Mouse (Mus musculus) testis, adult 2 months (tissue): Measurements from ENCODE around the gene Lgi4.

ENCODE experiments used
- CTCF ChIP-seq: fragments of 200-500 bp; IDR thresholded peaks from 2 replicates; pipeline ENCODE4 v1.5.1; 2012; ENCODE audit warnings: low read depth, mild to moderate bottlenecking, inconsistent platforms, low read length, moderate library complexity; ENCODE audit not compliant: control insufficient read depth, insufficient read depth, insufficient replicate concordance
- POLR2A ChIP-seq: fragments of 200-500 bp; IDR thresholded peaks from 2 replicates; pipeline ENCODE4 v1.6.1; 2012; ENCODE audit warnings: low read depth, mild to moderate bottlenecking, inconsistent platforms, low read length, moderate library complexity; ENCODE audit not compliant: control insufficient read depth

DNA sequence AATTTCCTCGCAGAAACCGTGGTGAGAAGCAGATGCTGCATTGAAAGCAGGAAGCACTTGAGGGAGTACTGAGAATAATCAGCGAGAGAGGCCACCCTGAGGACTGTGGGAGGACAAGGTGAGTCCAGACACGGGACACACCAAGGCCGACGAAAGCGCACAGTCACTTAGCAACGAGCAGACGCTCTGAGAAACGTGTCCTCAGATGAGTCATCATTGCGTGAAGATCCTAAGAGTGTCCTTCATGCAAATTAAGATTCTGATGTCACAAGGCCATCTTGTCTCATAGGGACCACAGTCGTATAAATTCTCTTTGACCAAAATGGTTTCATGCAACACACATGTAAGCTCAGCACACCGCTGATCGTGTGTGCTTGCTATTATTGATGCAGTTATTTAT, 41.6 kb downstream of the Lgi4 start:
- TF ChIP-seq POLR2A (no peak), CTCF (no peak)
